Mouse (Mus musculus) myocyte (in vitro differentiated cells): ENCODE measurements around the gene Homer2. TPM values are rescaled to one million over a fixed set of nuclear protein-coding genes. Genes with fewer than 3 reads are reported as not detected.
A peak's percentile ranks its signal among the peaks of the same experiment; 100 is the strongest.

ENCODE experiments used
- H3K27me3 ChIP-seq: one replicate; pipeline ENCODE4 v1.6.1; 2011; ENCODE audit not compliant: control insufficient read depth, insufficient read depth, insufficient read length
- H3K36me3 ChIP-seq: one replicate; pipeline ENCODE4 v1.6.1; 2011; ENCODE audit not compliant: control insufficient read depth, insufficient read depth
- H3K4me2 ChIP-seq: one replicate; pipeline ENCODE4 v1.6.1; 2011; ENCODE audit warnings: low read depth, control low read depth
- H3K4me3 ChIP-seq: one replicate; pipeline ENCODE4 v1.5.1; 2011; ENCODE audit warnings: mild to moderate bottlenecking, control low read depth, moderate library complexity
- H3K79me2 ChIP-seq: one replicate; pipeline ENCODE4 v1.6.1; 2011; ENCODE audit not compliant: control insufficient read depth, insufficient read depth
- H3ac ChIP-seq: one replicate; pipeline ENCODE4 v1.6.1; 2011; ENCODE audit not compliant: control insufficient read depth, insufficient read length
- CEBPB ChIP-seq: IDR thresholded peaks from 2 replicates; pipeline ENCODE4 v1.6.1; 2011; ENCODE audit warnings: mild to moderate bottlenecking, moderate library complexity; ENCODE audit not compliant: poor library complexity, insufficient read depth, severe bottlenecking
- E2F4 ChIP-seq: IDR thresholded peaks from one replicate; pipeline ENCODE4 v1.6.1; 2011; ENCODE audit warnings: mild to moderate bottlenecking, control low read depth, moderate library complexity; ENCODE audit not compliant: insufficient read depth
- MAX ChIP-seq: IDR thresholded peaks from one replicate; pipeline ENCODE4 v1.6.1; 2011; ENCODE audit warnings: low read depth, mild to moderate bottlenecking, control low read depth
- MYOD1 ChIP-seq, 3 experiments: IDR thresholded peaks; one replicate each; pipeline ENCODE4 v1.6.1; 2011; ENCODE audit warnings: control low read depth in 2 of 3, low read depth in 2 of 3, mild to moderate bottlenecking in 2 of 3, moderate library complexity in 1 of 3; ENCODE audit not compliant: insufficient read length in 2 of 3, control insufficient read depth in 1 of 3
- MYOG ChIP-seq, 3 experiments: IDR thresholded peaks; one replicate each; pipeline ENCODE4 v1.6.1; 2011; ENCODE audit warnings: control low read depth in 2 of 3, low read depth in 2 of 3, mild to moderate bottlenecking in 2 of 3; ENCODE audit not compliant: insufficient read length in 2 of 3, control insufficient read depth in 1 of 3, insufficient read depth in 1 of 3
- POLR2A ChIP-seq: IDR thresholded peaks from one replicate; pipeline ENCODE4 v1.6.1; 2011; ENCODE audit warnings: low read depth, mild to moderate bottlenecking, control low read depth, moderate library complexity; ENCODE audit not compliant: insufficient read length
- POLR2AphosphoS2 ChIP-seq: IDR thresholded peaks from one replicate; pipeline ENCODE4 v1.6.1; 2011; ENCODE audit warnings: low read depth, control low read depth; ENCODE audit not compliant: insufficient read length
- REST ChIP-seq: IDR thresholded peaks from one replicate; pipeline ENCODE4 v1.6.1; 2011; ENCODE audit warnings: mild to moderate bottlenecking, control low read depth, moderate library complexity; ENCODE audit not compliant: insufficient read depth, insufficient read length
- SRF ChIP-seq: IDR thresholded peaks from one replicate; pipeline ENCODE4 v1.6.1; 2011; ENCODE audit warnings: low read depth; ENCODE audit not compliant: control insufficient read depth, insufficient read length
- TCF12 ChIP-seq: IDR thresholded peaks from one replicate; pipeline ENCODE4 v1.6.1; 2011; ENCODE audit warnings: mild to moderate bottlenecking, control low read depth; ENCODE audit not compliant: poor library complexity, insufficient read depth, severe bottlenecking
- TCF3 ChIP-seq: IDR thresholded peaks from one replicate; pipeline ENCODE4 v1.6.1; 2011; ENCODE audit warnings: low read depth, control low read depth; ENCODE audit not compliant: insufficient read length
- USF1 ChIP-seq: IDR thresholded peaks from one replicate; pipeline ENCODE4 v1.6.1; 2011; ENCODE audit warnings: low read depth, mild to moderate bottlenecking, control low read depth, moderate library complexity
- polyA plus RNA-seq: library from polyadenylated mRNA; unstranded; fragments of >200 nt; fragmentation: generic; extraction: Trizol; gene quantifications from one replicate; pipeline ENCODE4 v1.2.1, GENCODE M21; 2012; ENCODE audit warnings: missing spikeins

The Homer2 gene
- polyA plus RNA-seq, 1 experiment, result not detected

- TF ChIP-seq POLR2A (no peak), E2F4 (no peak), SRF (no peak), REST (no peak), TCF12 (no peak), TCF3 (no peak), MYOG (IDR thresholded peaks at IDR 0.05; ENCODE audit: control insufficient read depth in 1 of 3, insufficient read depth in 1 of 3, insufficient read length in 2 of 3, low read depth in 2 of 3) (no peak), CEBPB (no peak), POLR2AphosphoS2 (no peak), USF1 (no peak), MYOD1 (IDR thresholded peaks at IDR 0.05; ENCODE audit: control insufficient read depth in 1 of 3, insufficient read length in 2 of 3, low read depth in 2 of 3) (no peak), MAX (no peak)
- Histone ChIP-seq H3K79me2 (peaks cover 5% of the 10 kb centered on the region), H3K36me3 (peaks cover 6% of the 10 kb centered on the region), H3ac (peak overlapping the region; percentile 88), H3K27me3 (no peaks in the 10 kb centered on the region), H3K4me2 (peak overlapping the region; percentile 78), H3K4me3 (peak overlapping the region; percentile 32)
Observed at GRCm38 (mm10) chr7:81571941-81572441, 135.3 kb downstream of the Homer2 start.

DNA sequence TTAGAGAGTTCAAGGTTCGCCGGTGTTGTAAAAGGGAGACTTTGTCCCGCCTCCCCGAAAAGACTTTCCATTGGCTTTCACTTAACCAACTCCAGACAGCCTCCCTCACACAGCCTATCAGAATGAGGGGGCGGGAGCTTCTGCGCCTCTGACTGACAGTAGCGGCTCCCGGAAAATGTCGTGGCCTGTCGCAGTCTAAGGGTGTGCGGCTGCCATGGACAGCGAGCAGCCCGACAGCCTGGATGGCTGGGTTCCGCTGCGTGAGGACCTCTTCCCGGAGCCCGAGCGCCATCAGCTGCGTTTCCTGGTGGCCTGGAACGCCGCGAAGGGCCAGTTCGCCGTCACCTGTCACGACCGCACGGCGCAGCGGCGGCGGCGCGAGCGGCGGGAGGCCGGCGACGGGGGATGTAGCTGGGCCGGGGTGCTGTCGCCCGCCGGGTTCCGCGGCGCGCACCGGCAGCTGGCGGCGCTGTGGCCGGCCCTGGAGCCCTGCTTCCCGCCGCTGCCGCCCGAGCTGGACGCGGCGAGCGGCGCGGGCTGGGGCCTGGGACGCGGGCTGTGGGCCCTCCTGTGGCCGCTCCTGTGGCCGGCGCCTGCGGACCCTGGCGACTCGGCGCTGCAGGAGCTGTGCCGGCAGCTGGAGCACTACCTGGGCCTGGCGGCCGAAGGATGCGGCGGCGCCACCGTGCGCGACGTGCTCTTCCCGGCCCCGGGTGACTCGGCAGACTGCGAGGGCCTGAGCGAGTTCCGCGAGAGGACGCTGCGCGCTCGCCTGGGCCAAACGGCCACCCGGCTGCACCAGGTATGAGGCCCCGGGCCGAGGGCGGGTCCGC is 136.0 kb downstream of the Homer2 start, which contains the start of gene Whamm:
Gene Whamm, plus strand, starts transcription at position 159 of the 833 bp plus-strand sequence.
- H3K4me3 ChIP-seq, result peak within 1 kb of the TSS; percentile 32
- TF ChIP-seq MAX, result no peak
- peak; percentile 97 for TF ChIP-seq POLR2A
- no peak for TF ChIP-seq CEBPB
- TF ChIP-seq REST, result no peak
- no peak for TF ChIP-seq TCF12
- no peak for TF ChIP-seq E2F4
- no peak for TF ChIP-seq USF1
- TF ChIP-seq MYOD1 (IDR thresholded peaks at IDR 0.05; ENCODE audit: control insufficient read depth in 1 of 3, insufficient read length in 2 of 3, low read depth in 2 of 3), result peak in 2 of 3 experiments; percentile 16 to 60
- peak; percentile 86 for TF ChIP-seq POLR2AphosphoS2
- TF ChIP-seq SRF, result no peak
- TF ChIP-seq MYOG (IDR thresholded peaks at IDR 0.05; ENCODE audit: control insufficient read depth in 1 of 3, insufficient read depth in 1 of 3, insufficient read length in 2 of 3, low read depth in 2 of 3), result peak in 2 of 3 experiments; percentile 1 to 24
- no peak for TF ChIP-seq TCF3
- peaks cover 6% of the 10 kb centered on the region for H3K36me3 ChIP-seq
- H3K27me3 ChIP-seq, result no peaks in the 10 kb centered on the region
- H3K79me2 ChIP-seq, result peaks cover 5% of the 10 kb centered on the region
- H3K4me2 ChIP-seq, result peak within 1 kb of the TSS; percentile 78
- peak within 1 kb of the TSS; percentile 88 for H3ac ChIP-seq

GRCm38 (mm10) chr7:81570752-81571107 is 136.6 kb downstream of the Homer2 start:
- Histone ChIP-seq H3K4me2 (peak overlapping the region; percentile 59), H3ac (peak overlapping the region; percentile 88), H3K36me3 (peaks cover 6% of the 10 kb centered on the region), H3K27me3 (no peaks in the 10 kb centered on the region), H3K4me3 (peak overlapping the region; percentile 32), H3K79me2 (peaks cover 5% of the 10 kb centered on the region)
- TF ChIP-seq E2F4 (no peak), CEBPB (no peak), TCF3 (no peak), TCF12 (no peak), MYOD1 (IDR thresholded peaks at IDR 0.05; ENCODE audit: control insufficient read depth in 1 of 3, insufficient read length in 2 of 3, low read depth in 2 of 3) (no peak), POLR2A (no peak), USF1 (no peak), SRF (no peak), POLR2AphosphoS2 (no peak), REST (no peak), MAX (no peak)

- peak overlapping the region; percentile 32 for H3K4me3 ChIP-seq
- H3K79me2 ChIP-seq, result peaks cover 5% of the 10 kb centered on the region
- no peaks in the 10 kb centered on the region for H3K27me3 ChIP-seq
- H3K4me2 ChIP-seq, result no peak overlapping the region
- TF ChIP-seq POLR2AphosphoS2 (no peak), MAX (no peak), TCF12 (no peak), MYOD1 (IDR thresholded peaks at IDR 0.05; ENCODE audit: control insufficient read depth in 1 of 3, insufficient read length in 2 of 3, low read depth in 2 of 3) (no peak), E2F4 (no peak), MYOG (IDR thresholded peaks at IDR 0.05; ENCODE audit: control insufficient read depth in 1 of 3, insufficient read depth in 1 of 3, insufficient read length in 2 of 3, low read depth in 2 of 3) (no peak), USF1 (no peak), POLR2A (no peak), TCF3 (no peak), CEBPB (no peak), SRF (no peak), REST (no peak)
- H3ac ChIP-seq, result no peak overlapping the region
- peaks cover 5% of the 10 kb centered on the region for H3K36me3 ChIP-seq
Observed at GRCm38 (mm10) chr7:81570271-81570670, 137.1 kb downstream of the Homer2 start.
